Mouse (Mus musculus): ENCODE results near the gene Plpp6.

DNA sequence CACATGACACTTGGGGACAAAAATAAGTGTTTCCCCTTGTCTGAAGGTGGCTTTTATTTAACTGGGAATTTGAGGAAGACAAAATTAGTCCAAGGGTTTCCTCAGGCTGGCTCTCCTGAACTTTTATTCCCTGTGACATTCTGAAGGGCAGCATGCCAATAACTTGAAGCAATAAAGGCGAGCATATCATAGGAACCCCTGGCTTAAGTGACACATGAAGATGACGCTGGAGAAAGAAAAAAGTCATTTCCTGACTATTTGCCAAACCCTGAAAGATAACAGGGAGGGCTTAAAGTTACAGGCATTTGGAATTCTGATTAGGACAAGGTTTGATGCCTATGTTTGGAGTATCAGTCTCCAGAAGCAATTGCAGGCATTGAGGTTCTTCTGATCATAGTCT lies 16.4 kb upstream of the Plpp6 start:
- TF ChIP-seq CTCF (IDR thresholded peaks at IDR 0.05; ENCODE audit: low read depth) (no peak), EP300 (IDR thresholded peaks at IDR 0.05; ENCODE audit: low read depth) (no peak)

Measured in heart, postnatal 0 days (tissue).